Mouse (Mus musculus) E14TG2a.4 (cell line): Measurements from ENCODE around the gene Dchs1.

ENCODE experiments used
- NANOG ChIP-seq: IDR thresholded peaks from 2 replicates; pipeline ENCODE4 v1.6.1; 2014; ENCODE audit warnings: borderline replicate concordance, low read length, mixed read lengths
- POU5F1 ChIP-seq: IDR thresholded peaks from 2 replicates; pipeline ENCODE4 v1.6.1; 2014; ENCODE audit warnings: low read length, borderline replicate concordance

- TF ChIP-seq NANOG (no peak), POU5F1 (no peak)
Measured at GRCm38 (mm10) chr7:105787285-105788140, at the start of gene Dchs1.
